In genomic region chr7:16296146-16296545, GRCm38 (mm10) we compare ENCODE assay signal across 8 mouse cellular contexts. TPM values are rescaled to one million over a fixed set of nuclear protein-coding genes. Genes with fewer than 3 reads are reported as not detected.
DNase-seq lines count a peak whose midpoint lies in the region; ATAC-seq lines count a peak whose summit lies in the region.

No protein-coding gene starts in this region.

- no peaks in the 10 kb centered on the region for H3K27me3 ChIP-seq in heart, embryonic 13.5 days (replicated peaks)
- H3K27me3 ChIP-seq in embryonic facial prominence, embryonic 13.5 days = no peaks in the 10 kb centered on the region
- H3K27me3 ChIP-seq in liver, embryonic 12.5 days (replicated peaks) = peaks cover 36% of the 10 kb centered on the region

- peak overlapping the region; percentile 94 for H3K27ac ChIP-seq in heart, embryonic 13.5 days (replicated peaks)
- H3K27ac ChIP-seq in embryonic facial prominence, embryonic 13.5 days = peak overlapping the region; percentile 58
- H3K27ac ChIP-seq in liver, embryonic 12.5 days = peak overlapping the region; percentile 98

- ATAC-seq in heart, embryonic 13.5 days (ENCODE audit: extremely low read depth, insufficient number of reproducible peaks, low FRiP score, low TSS enrichment) = no peak
- ATAC-seq in embryonic facial prominence, embryonic 13.5 days (ENCODE audit: insufficient number of reproducible peaks, insufficient read depth, low FRiP score, low TSS enrichment, low read depth) = no peak
- ATAC-seq in liver, embryonic 12.5 days = peak; percentile 60

- no peaks in the 10 kb centered on the region for H3K36me3 ChIP-seq in heart, embryonic 13.5 days
- H3K36me3 ChIP-seq in embryonic facial prominence, embryonic 13.5 days = no peaks in the 10 kb centered on the region
- no peaks in the 10 kb centered on the region for H3K36me3 ChIP-seq in liver, embryonic 12.5 days

- peak overlapping the region; percentile 74 for H3K4me2 ChIP-seq in heart, embryonic 13.5 days
- H3K4me2 ChIP-seq in embryonic facial prominence, embryonic 13.5 days = peak overlapping the region; percentile 85
- H3K4me2 ChIP-seq in liver, embryonic 12.5 days = peak overlapping the region; percentile 85

- no peak for DNase-seq in heart, adult 11 months
- peak; percentile 59 for DNase-seq in 416B (ENCODE audit: low read depth)
- no peak for DNase-seq in urinary bladder, postnatal 25 days (ENCODE audit: low spot score)
- no peak for DNase-seq in adrenal gland, postnatal 36 days
- no peak for DNase-seq in left cerebral cortex, adult 9 months (ENCODE audit: low spot score in 2 of 2)

- H3K9ac ChIP-seq in heart, embryonic 13.5 days = peak overlapping the region; percentile 77
- H3K9ac ChIP-seq in embryonic facial prominence, embryonic 13.5 days = no peak overlapping the region
- peak overlapping the region; percentile 72 for H3K9ac ChIP-seq in liver, embryonic 12.5 days

- peaks cover 36% of the 10 kb centered on the region for H3K4me1 ChIP-seq in heart, embryonic 13.5 days
- peaks cover 30% of the 10 kb centered on the region for H3K4me1 ChIP-seq in embryonic facial prominence, embryonic 13.5 days
- H3K4me1 ChIP-seq in liver, embryonic 12.5 days = peaks cover 54% of the 10 kb centered on the region

- 29% methylated on average over 2 of the region's 2 CpGs for WGBS in heart, embryonic 13.5 days
- WGBS in embryonic facial prominence, embryonic 13.5 days = 36% methylated on average over 2 of the region's 2 CpGs
- 15% methylated on average over 2 of the region's 2 CpGs for WGBS in liver, embryonic 12.5 days (ENCODE audit: insufficient replicate concordance)

- H3K9me3 ChIP-seq in heart, embryonic 13.5 days = no peaks in the 10 kb centered on the region
- H3K9me3 ChIP-seq in embryonic facial prominence, embryonic 13.5 days = no peaks in the 10 kb centered on the region
- H3K9me3 ChIP-seq in liver, embryonic 12.5 days (replicated peaks) = no peaks in the 10 kb centered on the region

- H3K4me3 ChIP-seq in heart, embryonic 13.5 days = peak overlapping the region; percentile 42; the same call in 1 of the 2 replicates
- H3K4me3 ChIP-seq in embryonic facial prominence, embryonic 13.5 days = no peak overlapping the region
- peak overlapping the region; percentile 57; the same call in 1 of the 2 replicates for H3K4me3 ChIP-seq in liver, embryonic 12.5 days

RNA-seq across cellular contexts. Expression of gene Ccdc9, which starts 9.6 kb away (rescaled TPM):
- polyA plus RNA-seq in heart, embryonic 13.5 days (2015; fragmentation: Nextera tagmentation; extraction: Ambion mirVana) = 14.3 and 16.5 TPM in 2 replicates
- 31.0 and 32.9 TPM in 2 replicates for polyA plus RNA-seq in embryonic facial prominence, embryonic 13.5 days (2015; fragmentation: Nextera tagmentation; extraction: Ambion mirVana)
- polyA plus RNA-seq in liver, embryonic 12.5 days (2016; fragmentation: Nextera tagmentation; extraction: Ambion mirVana) = 29.7 and 30.0 TPM in 2 replicates
- 10 to 100 TPM; 59.5 to 73.6 TPM for total RNA-seq in adrenal gland, postnatal 36 days (2021)

RNA-seq across cellular contexts. Expression of gene Bbc3, which starts 12.0 kb away (rescaled TPM):
- polyA plus RNA-seq in heart, embryonic 13.5 days (2015; fragmentation: Nextera tagmentation; extraction: Ambion mirVana) = 8.2 and 8.8 TPM in 2 replicates
- 4.8 and 5.2 TPM in 2 replicates for polyA plus RNA-seq in embryonic facial prominence, embryonic 13.5 days (2015; fragmentation: Nextera tagmentation; extraction: Ambion mirVana)
- 5.9 and 7.6 TPM in 2 replicates for polyA plus RNA-seq in liver, embryonic 12.5 days (2016; fragmentation: Nextera tagmentation; extraction: Ambion mirVana)
- total RNA-seq in adrenal gland, postnatal 36 days (2021) = 1 to 10 TPM; 3.6 to 4.7 TPM

RNA-seq across cellular contexts. Expression of gene Inafm1, which starts 22.7 kb away (rescaled TPM):
- 10.7 TPM in 2 replicates for polyA plus RNA-seq in heart, embryonic 13.5 days (2015; fragmentation: Nextera tagmentation; extraction: Ambion mirVana)
- polyA plus RNA-seq in embryonic facial prominence, embryonic 13.5 days (2015; fragmentation: Nextera tagmentation; extraction: Ambion mirVana) = 23.9 and 24.3 TPM in 2 replicates
- 8.6 and 8.8 TPM in 2 replicates for polyA plus RNA-seq in liver, embryonic 12.5 days (2016; fragmentation: Nextera tagmentation; extraction: Ambion mirVana)
- total RNA-seq in adrenal gland, postnatal 36 days (2021) = 10 to 100 TPM; 17.1 to 22.6 TPM

RNA-seq across cellular contexts. Expression of gene C5ar1, which starts 36.8 kb away (rescaled TPM):
- 1.5 and 2.2 TPM in 2 replicates for polyA plus RNA-seq in heart, embryonic 13.5 days (2015; fragmentation: Nextera tagmentation; extraction: Ambion mirVana)
- 1.4 and 1.5 TPM in 2 replicates for polyA plus RNA-seq in embryonic facial prominence, embryonic 13.5 days (2015; fragmentation: Nextera tagmentation; extraction: Ambion mirVana)
- 1.7 and 2.1 TPM in 2 replicates for polyA plus RNA-seq in liver, embryonic 12.5 days (2016; fragmentation: Nextera tagmentation; extraction: Ambion mirVana)
- 1 to 10 TPM; 3.5 to 9.4 TPM for total RNA-seq in adrenal gland, postnatal 36 days (2021)

RNA-seq across cellular contexts. Expression of gene C5ar2, which starts 52.2 kb away (rescaled TPM):
- polyA plus RNA-seq in heart, embryonic 13.5 days (2015; fragmentation: Nextera tagmentation; extraction: Ambion mirVana) = 0.76 and 0.78 TPM in 2 replicates
- polyA plus RNA-seq in embryonic facial prominence, embryonic 13.5 days (2015; fragmentation: Nextera tagmentation; extraction: Ambion mirVana) = 0.10 TPM in 1 of 2 replicates, not detected in the other
- 1.6 and 1.7 TPM in 2 replicates for polyA plus RNA-seq in liver, embryonic 12.5 days (2016; fragmentation: Nextera tagmentation; extraction: Ambion mirVana)
- total RNA-seq in adrenal gland, postnatal 36 days (2021) = under 1 TPM; 0.43 to 0.50 TPM
